Mouse (Mus musculus) brain, embryonic 14.5 days (tissue): ENCODE measurements around the gene Slc39a1.

Source experiments
- CTCF ChIP-seq: fragments of 200-500 bp; IDR thresholded peaks from 2 replicates; pipeline ENCODE4 v1.5.1; 2012; ENCODE audit warnings: inconsistent platforms, mild to moderate bottlenecking, moderate library complexity, borderline replicate concordance; ENCODE audit not compliant: insufficient read depth, insufficient read length; ENCODE audit errors: extremely low read depth
- POLR2A ChIP-seq: fragments of 200-500 bp; IDR thresholded peaks from 2 replicates; pipeline ENCODE4 v1.6.1; 2012; ENCODE audit warnings: mild to moderate bottlenecking, inconsistent platforms, borderline replicate concordance; ENCODE audit not compliant: poor library complexity, insufficient read depth, insufficient read length, severe bottlenecking; ENCODE audit errors: extremely low read depth

GRCm38 (mm10) chr3:90213377-90213866 lies 34.5 kb upstream of the Slc39a1 start, which contains the start of the genes Rps27 and Rab13:
- no peak for TF ChIP-seq CTCF
- TF ChIP-seq POLR2A: peak; percentile 95; the same call in 1 of the 2 replicates
